Mouse (Mus musculus) lung, adult 2 months (tissue): ENCODE measurements around the gene Lhfpl2. TPM values are rescaled to one million over a fixed set of nuclear protein-coding genes. Genes with fewer than 3 reads are reported as not detected.

ENCODE experiments used
- DNase-seq: peaks from one replicate; pipeline ENCODE4 v3.0.0; 2022
- H3K4me1 ChIP-seq: fragments of 200-500 bp; 2 replicates; pipeline ENCODE4 v1.6.1; 2011; ENCODE audit warnings: low read length; ENCODE audit not compliant: control insufficient read depth, insufficient read depth
- H3K4me3 ChIP-seq: fragments of 200-500 bp; replicated peaks from 2 replicates; pipeline ENCODE3; 2011; ENCODE audit warnings: low read depth, mild to moderate bottlenecking, control low read depth, low read length; ENCODE audit errors: extremely low read depth
- CTCF ChIP-seq: fragments of 200-500 bp; IDR thresholded peaks from 2 replicates; pipeline ENCODE4 v1.5.1; 2011; ENCODE audit warnings: mild to moderate bottlenecking, low read length, control low read depth; ENCODE audit not compliant: insufficient read depth
- POLR2A ChIP-seq: fragments of 200-500 bp; IDR thresholded peaks from 2 replicates; pipeline ENCODE4 v1.6.1; 2011; ENCODE audit warnings: low read depth, mild to moderate bottlenecking, control low read depth, low read length, borderline replicate concordance; ENCODE audit errors: extremely low read depth
- WGBS: fragments of 180-500 bp; shearing (Covaris S2); methylation state at CpG from one replicate; pipeline ENCODE4 v1.1.7; 2018; 5-methylcytosine and 5-hydroxymethylcytosine counted together
- polyA plus RNA-seq: library from polyadenylated mRNA; depleted of rRNA; stranded (reverse); fragments of >200 nt; gene quantifications from 2 replicates; pipeline ENCODE4 v1.2.3, GENCODE M21; 2012

Lhfpl2 gene
- polyA plus RNA-seq, 1 experiment: 9.9 TPM

- H3K4me1 ChIP-seq: no peaks in the 10 kb centered on the region
- WGBS: 63% methylated on average over 8 of the region's 8 CpGs
- DNase-seq: no peak
- no peak overlapping the region for H3K4me3 ChIP-seq
- TF ChIP-seq POLR2A: no peak
- TF ChIP-seq CTCF: no peak
Measured at GRCm38 (mm10) chr13:94083196-94083595, 25.6 kb downstream of the Lhfpl2 start.

GRCm38 (mm10) chr13:94084220-94085126, 26.9 kb downstream of the Lhfpl2 start:
- Histone ChIP-seq H3K4me3 (no peak overlapping the region), H3K4me1 (no peaks in the 10 kb centered on the region)
- no peak for DNase-seq
- 83% methylated on average over 15 of the region's 15 CpGs for WGBS
- no peak for TF ChIP-seq POLR2A

GRCm38 (mm10) chr13:94086090-94086808, 28.7 kb downstream of the Lhfpl2 start:
- 81% methylated on average over 12 of the region's 12 CpGs for WGBS

DNA sequence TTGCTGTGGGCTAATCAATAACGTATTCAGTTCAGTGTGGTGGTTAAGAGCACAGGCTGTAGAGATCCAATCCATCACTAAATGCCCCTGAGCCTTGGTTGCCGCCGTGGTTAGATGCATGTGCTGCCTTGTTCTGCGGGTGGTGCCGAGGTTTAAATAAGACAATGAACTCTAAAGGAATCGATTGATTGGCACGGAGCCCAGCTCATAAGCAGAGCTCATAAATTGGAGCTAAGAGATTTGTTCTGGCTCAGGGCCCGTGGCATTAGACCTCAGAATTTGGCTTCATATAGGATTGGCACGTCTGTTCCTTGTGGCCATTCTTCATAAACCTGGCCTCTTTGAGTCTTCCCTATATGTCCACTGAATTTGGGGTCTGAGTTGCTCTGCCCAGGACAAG, 29.5 kb downstream of the Lhfpl2 start:
- Histone ChIP-seq H3K4me1 (no peaks in the 10 kb centered on the region), H3K4me3 (no peak overlapping the region)
- TF ChIP-seq POLR2A: no peak
- no peak for TF ChIP-seq CTCF
- WGBS: 72% methylated on average over 9 of the region's 9 CpGs
- DNase-seq: no peak

More at GRCm38 (mm10) chr13:94086090-94086808, 28.7 kb downstream of the Lhfpl2 start:
- Histone ChIP-seq H3K4me3 (no peak overlapping the region), H3K4me1 (no peaks in the 10 kb centered on the region)
- no peak for DNase-seq
- TF ChIP-seq CTCF (no peak), POLR2A (no peak)

DNA sequence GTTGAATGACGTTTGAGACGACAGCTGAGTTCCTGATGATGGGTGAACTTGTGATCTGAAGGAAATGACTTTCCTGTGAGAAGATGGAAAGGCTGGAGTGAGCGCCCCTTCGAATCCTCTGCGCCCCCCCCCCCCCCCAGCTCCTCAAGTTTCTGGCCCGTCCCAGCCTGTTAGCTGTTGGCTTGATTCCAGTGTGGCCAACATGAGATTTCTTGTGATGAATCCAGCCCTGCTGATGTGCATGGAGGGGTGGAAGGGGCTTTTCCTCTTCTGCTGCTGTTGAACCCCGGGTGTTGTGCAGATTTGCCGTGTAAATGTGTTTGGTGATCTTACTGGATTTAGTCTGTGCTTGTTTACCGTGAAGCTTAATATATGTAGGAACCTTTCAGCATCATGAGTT, 31.2 kb downstream of the Lhfpl2 start:
- Histone ChIP-seq H3K4me3 (no peak overlapping the region), H3K4me1 (no peaks in the 10 kb centered on the region)
- DNase-seq: no peak
- TF ChIP-seq POLR2A (no peak), CTCF (no peak)
- WGBS: 64% methylated on average over 9 of the region's 9 CpGs

GRCm38 (mm10) chr13:94089286-94089685, 31.7 kb downstream of the Lhfpl2 start:
- no peak overlapping the region for H3K4me3 ChIP-seq
- DNase-seq: no peak
- no peaks in the 10 kb centered on the region for H3K4me1 ChIP-seq
- TF ChIP-seq POLR2A: no peak
- no peak for TF ChIP-seq CTCF
- WGBS: 82% methylated on average over 9 of the region's 9 CpGs

DNA sequence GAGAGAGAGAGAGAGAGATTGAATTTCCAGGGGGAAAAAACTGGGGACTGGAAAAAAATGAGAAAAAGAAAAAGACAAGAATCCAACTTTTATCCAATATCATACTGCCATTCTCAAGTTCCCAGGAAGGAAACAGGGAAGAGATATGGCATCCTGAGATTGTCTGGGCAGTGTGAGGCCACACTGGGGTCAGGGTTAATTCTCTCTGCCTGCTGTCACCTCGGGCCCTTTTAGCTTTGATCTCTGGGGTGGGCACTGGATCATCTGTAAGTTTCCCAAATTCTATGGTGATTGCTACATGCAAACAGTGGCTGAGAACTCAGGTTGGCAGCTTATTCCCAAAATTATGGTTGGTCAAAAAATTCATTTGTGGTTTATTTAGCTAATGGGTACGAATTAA, 33.8 kb downstream of the Lhfpl2 start:
- WGBS: 64% methylated on average over 2 of the region's 2 CpGs
- DNase-seq: no peak
- Histone ChIP-seq H3K4me3 (no peak overlapping the region), H3K4me1 (no peaks in the 10 kb centered on the region)
- TF ChIP-seq POLR2A: no peak
- no peak for TF ChIP-seq CTCF

DNA sequence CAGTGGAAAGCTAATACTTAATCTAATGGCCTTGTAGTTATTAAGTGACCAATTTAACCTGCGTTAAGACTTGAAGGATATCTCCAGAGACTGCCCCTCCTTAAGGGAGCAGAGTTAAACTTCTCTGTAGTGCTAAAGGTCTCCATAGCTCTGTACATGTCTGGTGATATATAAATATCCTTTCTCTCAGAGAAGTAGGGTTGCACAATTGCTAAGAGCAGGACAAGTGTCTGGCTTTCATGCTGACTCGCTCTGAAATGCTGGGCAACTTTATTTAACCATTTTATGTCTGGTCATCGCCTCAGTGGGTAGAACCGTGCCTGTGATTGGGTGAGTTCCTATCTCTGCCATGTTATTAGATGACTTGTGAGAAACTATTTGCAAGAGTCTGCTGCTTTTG, 36.6 kb downstream of the Lhfpl2 start:
- Histone ChIP-seq H3K4me1 (peaks cover 12% of the 10 kb centered on the region), H3K4me3 (no peak overlapping the region)
- no peak for DNase-seq
- WGBS: 51% methylated on average over 4 of the region's 4 CpGs
- TF ChIP-seq POLR2A (no peak), CTCF (no peak)

- TF ChIP-seq CTCF: no peak
- TF ChIP-seq POLR2A: no peak
Measured at GRCm38 (mm10) chr13:94094625-94095024, 37.0 kb downstream of the Lhfpl2 start.

DNA sequence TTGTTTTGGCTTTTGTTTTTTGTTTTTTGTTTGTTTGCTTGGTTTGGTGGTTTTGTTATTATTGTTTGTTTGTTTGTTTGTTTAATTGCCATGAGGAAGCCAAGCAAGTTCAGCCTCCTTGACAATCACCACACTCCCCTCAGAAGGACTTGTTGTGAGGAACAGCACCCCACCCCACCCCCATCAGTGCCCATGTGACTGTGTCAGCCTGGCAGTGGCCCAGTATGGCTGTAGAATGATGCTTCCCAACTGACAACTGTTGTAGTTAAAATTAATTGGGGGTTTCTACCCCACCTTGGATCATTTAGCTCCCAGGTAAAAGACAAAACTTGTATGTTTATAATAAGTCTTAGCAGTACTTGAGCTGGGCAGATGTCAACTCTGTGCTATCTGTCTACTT, 37.6 kb downstream of the Lhfpl2 start:
- no peak for DNase-seq
- H3K4me1 ChIP-seq: peaks cover 12% of the 10 kb centered on the region
- no peak for TF ChIP-seq POLR2A
- no peak for TF ChIP-seq CTCF
- H3K4me3 ChIP-seq: no peak overlapping the region

More at GRCm38 (mm10) chr13:94094625-94095024, 37.0 kb downstream of the Lhfpl2 start:
- Histone ChIP-seq H3K4me3 (no peak overlapping the region), H3K4me1 (peaks cover 12% of the 10 kb centered on the region)
- 73% methylated on average over 3 of the region's 3 CpGs for WGBS
- no peak for DNase-seq

- WGBS: 14% methylated on average over 2 of the region's 2 CpGs
- Histone ChIP-seq H3K4me3 (no peak overlapping the region), H3K4me1 (peaks cover 12% of the 10 kb centered on the region)
- TF ChIP-seq POLR2A (no peak), CTCF (no peak)
- DNase-seq: no peak
Measured at GRCm38 (mm10) chr13:94097667-94098066, 40.1 kb downstream of the Lhfpl2 start.
